Mouse (Mus musculus): ENCODE data around the gene Ints4.

Gene Ints4

DNA sequence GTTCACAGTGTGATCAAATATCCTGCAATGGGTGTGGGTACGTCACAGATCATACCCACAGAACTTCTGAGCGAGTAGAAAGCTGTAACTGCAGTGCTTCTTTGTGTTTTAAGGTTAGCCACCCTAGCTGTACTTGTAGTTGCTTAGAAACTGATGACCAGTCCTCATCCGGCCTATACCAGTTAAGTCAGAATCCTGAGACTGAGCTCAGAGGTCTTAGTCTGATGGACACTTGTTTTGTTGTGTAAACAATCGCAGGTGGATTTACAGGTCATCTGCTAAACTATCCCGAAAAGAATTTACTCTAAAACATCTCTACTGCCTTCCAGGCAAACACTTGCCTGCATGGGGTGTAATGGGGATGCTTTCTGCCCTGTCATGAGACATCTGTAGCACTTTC is 55.8 kb downstream of the Ints4 start:
- no peak for DNase-seq (ENCODE audit: low spot score)

DNA sequence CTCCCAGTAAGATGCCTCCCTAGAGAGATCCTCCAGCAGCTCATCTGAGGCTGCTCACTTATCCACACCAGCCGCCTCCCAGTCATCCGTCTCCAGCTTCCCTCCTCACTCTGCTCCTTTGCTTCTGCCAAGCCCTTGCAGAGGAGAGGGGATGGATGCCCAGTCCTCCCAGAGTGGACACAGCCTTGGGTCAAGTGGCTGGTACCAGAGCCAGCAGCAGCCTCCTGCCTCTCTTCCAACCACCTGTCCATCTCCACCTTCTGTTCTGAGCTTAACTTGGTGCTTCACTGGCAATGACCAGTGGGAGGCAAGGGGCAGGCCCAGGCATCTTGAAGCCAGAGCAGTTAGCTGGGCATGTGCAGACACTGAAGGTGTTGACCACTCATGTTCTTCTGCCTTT is 65.7 kb downstream of the Ints4 start:
- no peak for DNase-seq (ENCODE audit: low spot score)

GRCm38 (mm10) chr7:97549301-97549700 is 68.5 kb downstream of the Ints4 start:
- no peak for DNase-seq (ENCODE audit: low spot score)

DNA sequence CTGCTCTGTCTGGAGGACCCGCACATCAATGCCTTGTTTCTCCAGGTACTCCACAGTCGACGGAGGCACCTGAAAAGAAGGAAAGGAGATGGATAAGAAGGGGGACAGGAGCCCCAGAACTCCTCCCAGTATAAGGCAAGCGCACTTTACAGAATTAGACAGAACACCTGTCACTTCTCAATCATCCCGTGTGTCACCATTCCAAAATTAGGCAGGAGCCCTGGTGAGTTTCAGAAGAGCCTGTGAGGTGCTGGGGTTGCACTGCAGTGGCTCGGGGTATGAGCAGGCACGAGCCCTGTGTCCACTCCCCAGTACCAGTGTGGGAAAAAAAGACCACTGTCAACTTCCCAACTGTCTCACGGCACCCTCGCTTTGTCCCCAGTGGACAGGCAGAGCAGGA is 69.9 kb downstream of the Ints4 start:
- DNase-seq (ENCODE audit: low spot score), result no peak

GRCm38 (mm10) chr7:97563576-97563975 is 82.8 kb downstream of the Ints4 start:
- DNase-seq (ENCODE audit: low spot score), result no peak

DNA sequence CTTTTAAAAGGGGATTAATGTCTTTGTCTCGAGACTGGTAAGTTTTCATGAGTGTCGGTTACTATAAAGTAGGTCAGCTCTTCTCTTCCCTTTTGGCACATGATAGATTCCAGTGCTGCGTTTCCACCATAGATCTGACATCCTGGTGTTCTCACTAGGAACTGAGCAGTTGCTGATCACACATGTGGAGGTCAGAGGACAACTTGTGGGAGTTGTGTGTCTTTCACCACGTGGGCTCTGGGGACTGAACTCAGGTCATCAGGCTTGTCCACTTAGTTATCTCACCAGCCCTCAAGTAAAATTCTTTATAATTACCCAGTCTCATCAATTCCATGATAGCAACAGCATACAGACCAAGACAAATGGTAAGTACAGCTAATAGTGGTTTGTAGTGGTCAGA is 88.6 kb downstream of the Ints4 start:
- DNase-seq (ENCODE audit: low spot score), result no peak

DNA sequence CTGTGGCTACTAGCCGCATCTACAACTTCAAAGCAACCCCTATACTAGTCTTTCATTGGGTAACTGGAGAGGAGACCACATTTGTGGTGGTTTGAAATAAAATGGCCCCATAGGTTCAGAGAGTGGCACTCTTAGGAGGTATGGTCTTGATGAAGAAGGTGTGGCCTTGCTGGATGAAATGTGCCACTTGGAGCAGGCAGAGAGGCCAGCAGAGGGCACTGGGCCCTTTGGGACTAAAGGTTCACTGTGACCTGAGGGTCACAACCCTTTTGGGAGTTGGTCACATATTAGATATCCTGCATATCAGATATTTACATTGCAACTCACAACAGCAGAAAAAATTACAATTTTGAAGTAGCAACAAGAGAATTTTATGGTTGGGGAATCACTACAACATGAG is 89.6 kb downstream of the Ints4 start:
- no peak for DNase-seq (ENCODE audit: low spot score)

- no peak for DNase-seq (ENCODE audit: low spot score)
These were observed 97.8 kb downstream of the Ints4 start for GRCm38 (mm10) chr7:97578361-97579066.

DNA sequence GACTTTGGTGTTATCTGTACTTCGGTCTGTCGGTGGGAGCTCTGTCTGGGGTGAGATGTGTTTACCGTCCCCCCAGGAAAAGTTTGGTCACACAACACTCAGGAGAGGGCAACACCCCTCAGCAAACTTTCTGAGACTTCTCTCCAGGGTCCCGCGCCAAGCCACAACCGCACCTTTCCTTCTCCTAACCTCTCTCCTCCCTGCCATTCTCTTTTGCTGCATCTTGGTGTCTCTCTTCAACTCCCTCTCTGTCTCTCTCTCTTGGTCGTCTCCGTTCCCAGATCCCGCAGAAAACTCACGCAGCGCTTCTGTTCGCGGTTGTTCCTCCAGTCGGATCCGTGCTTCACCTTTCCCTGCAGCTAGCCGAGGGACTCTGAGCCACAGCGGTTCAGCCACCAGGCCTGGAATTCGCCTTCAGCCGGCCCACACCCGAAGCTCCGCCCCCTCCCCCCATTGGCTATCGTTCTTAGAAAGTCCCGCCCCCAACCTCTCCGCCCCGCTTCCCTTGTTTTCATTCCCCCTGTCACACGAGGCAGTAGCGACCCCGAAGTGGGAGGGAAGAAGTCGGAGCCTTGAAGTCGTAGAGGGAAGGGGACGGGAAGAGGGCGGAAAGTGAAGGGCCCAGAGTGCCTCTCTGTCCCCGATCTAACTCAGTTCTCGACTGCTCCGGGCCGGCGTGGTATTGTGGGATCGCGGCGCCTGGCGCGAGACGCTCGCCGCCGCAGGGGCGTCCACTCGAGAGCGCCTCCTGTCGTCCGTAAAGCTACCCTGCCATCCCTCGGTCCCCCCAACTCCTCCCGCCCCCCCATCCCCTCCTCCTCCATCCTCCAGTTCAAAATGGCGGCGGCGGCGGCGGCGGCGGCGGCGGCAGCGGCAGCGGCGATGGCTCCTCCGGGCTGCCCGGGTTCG is 98.6 kb downstream of the Ints4 start, which contains the start of the genes Aamdc and Rsf1:
TSS of gene Aamdc (minus strand) at position 431 of the 909 bp plus-strand sequence.
TSS of gene Rsf1 (plus strand) at position 823 of the 909 bp plus-strand sequence.
- peak; percentile 88 for DNase-seq (ENCODE audit: low spot score)

GRCm38 (mm10) chr7:97579976-97580842 is 99.5 kb downstream of the Ints4 start:
- DNase-seq (ENCODE audit: low spot score), result peak; percentile 46

DNA sequence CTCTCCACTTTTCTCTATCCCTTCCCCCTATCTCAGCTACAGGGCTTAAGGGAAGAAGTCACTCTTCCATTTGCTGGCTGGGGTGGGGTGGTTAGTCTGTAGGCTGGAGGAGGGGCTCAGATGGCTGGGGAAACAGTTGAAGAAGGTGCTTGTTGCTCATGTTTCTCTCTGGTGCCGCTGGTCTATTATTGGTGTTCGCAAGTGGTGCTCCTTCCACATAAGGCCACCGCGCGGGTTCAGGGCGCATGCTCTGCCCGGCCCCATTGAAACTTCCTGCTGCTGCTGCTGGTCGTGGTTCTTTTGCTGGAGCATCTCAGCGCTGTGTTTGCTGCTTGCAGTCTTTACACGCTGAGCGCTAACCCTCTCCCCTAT is 100.1 kb downstream of the Ints4 start:
- DNase-seq (ENCODE audit: low spot score), result peak; percentile 71

DNA sequence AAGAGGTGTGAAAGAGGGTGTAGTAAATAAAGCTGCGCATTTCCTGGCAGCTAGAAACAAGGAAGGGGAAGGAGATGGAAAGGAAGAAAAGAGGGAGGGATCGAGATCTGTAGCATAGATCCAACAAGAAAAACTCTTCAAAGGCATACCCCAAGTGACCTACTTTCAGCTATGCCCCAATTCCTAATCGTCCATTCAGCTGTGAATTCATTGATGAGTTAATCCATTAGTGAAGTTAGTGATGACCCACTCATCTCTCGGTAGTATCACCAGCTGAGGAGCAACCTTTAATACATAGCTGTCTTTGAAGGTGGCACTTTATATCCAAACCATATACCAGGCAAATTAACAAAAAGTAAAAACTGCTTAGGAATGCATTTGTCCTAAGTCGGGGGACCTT is 107.8 kb downstream of the Ints4 start:
- DNase-seq (ENCODE audit: low spot score), result no peak

GRCm38 (mm10) chr7:97590488-97590887 is 109.7 kb downstream of the Ints4 start:
- no peak for DNase-seq (ENCODE audit: low spot score)

Measured in spleen, adult 12 weeks (tissue).